Mouse (Mus musculus): ENCODE measurements around the gene Rcan3. TPM values are rescaled to one million over a fixed set of nuclear protein-coding genes. Genes with fewer than 3 reads are reported as not detected.

Rcan3 gene
- polyA plus RNA-seq, 1 experiment from 2014 or later, result 13.0 TPM

GRCm38 (mm10) chr4:135439904-135440522, 6.4 kb upstream of the Rcan3 start:
- Histone ChIP-seq H3K4me1 (ENCODE audit: control insufficient read depth, insufficient read depth, low read length) (no peaks in the 10 kb centered on the region), H3K27me3 (ENCODE audit: control insufficient read depth, insufficient read depth, low read length) (no peaks in the 10 kb centered on the region), H3K9ac (ENCODE audit: low read length) (no peak overlapping the region), H3K36me3 (ENCODE audit: control insufficient read depth, insufficient read depth, low read length) (no peaks in the 10 kb centered on the region), H3K4me3 (ENCODE audit: low read depth, low read length) (no peak overlapping the region), H3K9me3 (ENCODE audit: control insufficient read depth, low read length) (no peaks in the 10 kb centered on the region), H3K27ac (ENCODE audit: low read depth, low read length) (no peak overlapping the region), H3K4me2 (ENCODE audit: low read depth) (no peak overlapping the region)
- WGBS, result 66% methylated on average over 9 of the region's 9 CpGs
- ATAC-seq (ENCODE audit: insufficient read depth, low FRiP score, low TSS enrichment), result no peak
- peak; percentile 32 for DNase-seq (ENCODE audit: low spot score)

GRCm38 (mm10) chr4:135439188-135439647, 5.6 kb upstream of the Rcan3 start:
- ATAC-seq (ENCODE audit: insufficient read depth, low FRiP score, low TSS enrichment) (peak; percentile 50), DNase-seq (ENCODE audit: low spot score) (peak; percentile 77)
- no peaks in the 10 kb centered on the region for H3K9me3 ChIP-seq (ENCODE audit: control insufficient read depth, low read length)
- no peak overlapping the region for H3K4me3 ChIP-seq (ENCODE audit: low read depth, low read length)
- H3K36me3 ChIP-seq (ENCODE audit: control insufficient read depth, insufficient read depth, low read length), result no peaks in the 10 kb centered on the region
- 6% methylated on average over 15 of the region's 15 CpGs for WGBS
- peak overlapping the region; percentile 2; the same call in 1 of the 2 replicates for H3K4me2 ChIP-seq (ENCODE audit: low read depth)
- H3K27me3 ChIP-seq (ENCODE audit: control insufficient read depth, insufficient read depth, low read length), result no peaks in the 10 kb centered on the region
- H3K9ac ChIP-seq (ENCODE audit: low read length), result no peak overlapping the region
- no peak overlapping the region; the same call in 1 of the 2 replicates for H3K27ac ChIP-seq (ENCODE audit: low read depth, low read length)
- peaks cover 3% of the 10 kb centered on the region; the same call in 1 of the 2 replicates for H3K4me1 ChIP-seq (ENCODE audit: control insufficient read depth, insufficient read depth, low read length)

DNA sequence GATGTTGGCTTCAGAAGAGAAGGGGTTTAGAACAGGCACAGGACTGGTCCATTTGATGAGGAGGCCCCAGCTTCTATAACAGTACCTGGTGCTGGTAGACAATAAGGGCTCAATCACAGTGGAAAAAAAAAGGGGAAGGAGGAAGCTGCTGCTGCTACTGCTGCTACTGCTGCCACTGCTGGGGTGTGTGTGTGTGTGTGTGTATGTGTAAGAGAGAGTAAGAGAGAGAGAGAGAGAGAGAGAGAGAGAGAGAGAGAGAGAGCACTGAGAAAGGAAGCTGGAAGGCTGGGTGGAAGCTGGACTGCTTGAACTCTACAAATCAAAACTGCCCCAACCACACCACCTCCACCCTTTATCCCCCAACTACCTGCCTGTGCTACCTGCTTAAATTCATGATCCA, 4.3 kb upstream of the Rcan3 start:
- Histone ChIP-seq H3K27me3 (ENCODE audit: control insufficient read depth, insufficient read depth, low read length) (no peaks in the 10 kb centered on the region), H3K4me2 (ENCODE audit: low read depth) (no peak overlapping the region), H3K4me1 (ENCODE audit: control insufficient read depth, insufficient read depth, low read length) (peaks cover 3% of the 10 kb centered on the region; the same call in 1 of the 2 replicates), H3K4me3 (ENCODE audit: low read depth, low read length) (no peak overlapping the region), H3K36me3 (ENCODE audit: control insufficient read depth, insufficient read depth, low read length) (no peaks in the 10 kb centered on the region), H3K9ac (ENCODE audit: low read length) (no peak overlapping the region), H3K27ac (ENCODE audit: low read depth, low read length) (no peak overlapping the region), H3K9me3 (ENCODE audit: control insufficient read depth, low read length) (no peaks in the 10 kb centered on the region)
- ATAC-seq (ENCODE audit: insufficient read depth, low FRiP score, low TSS enrichment), result no peak
- no peak for DNase-seq (ENCODE audit: low spot score)

- peaks cover 3% of the 10 kb centered on the region; the same call in 1 of the 2 replicates for H3K4me1 ChIP-seq (ENCODE audit: control insufficient read depth, insufficient read depth, low read length)
- H3K27ac ChIP-seq (ENCODE audit: low read depth, low read length), result no peak overlapping the region
- no peaks in the 10 kb centered on the region for H3K36me3 ChIP-seq (ENCODE audit: control insufficient read depth, insufficient read depth, low read length)
- DNase-seq (ENCODE audit: low spot score) (no peak), ATAC-seq (ENCODE audit: insufficient read depth, low FRiP score, low TSS enrichment) (no peak)
- H3K27me3 ChIP-seq (ENCODE audit: control insufficient read depth, insufficient read depth, low read length), result no peaks in the 10 kb centered on the region
- WGBS, result 61% methylated on average over 13 of the region's 13 CpGs
- no peak overlapping the region for H3K9ac ChIP-seq (ENCODE audit: low read length)
- no peak overlapping the region for H3K4me2 ChIP-seq (ENCODE audit: low read depth)
- H3K9me3 ChIP-seq (ENCODE audit: control insufficient read depth, low read length), result no peaks in the 10 kb centered on the region
- no peak overlapping the region for H3K4me3 ChIP-seq (ENCODE audit: low read depth, low read length)
Measured at GRCm38 (mm10) chr4:135436291-135436690, 2.6 kb upstream of the Rcan3 start.

- Histone ChIP-seq H3K36me3 (ENCODE audit: control insufficient read depth, insufficient read depth, low read length) (no peaks in the 10 kb centered on the region), H3K4me2 (ENCODE audit: low read depth) (peak overlapping the region; percentile 93), H3K4me3 (ENCODE audit: low read depth, low read length) (peak overlapping the region; percentile 63), H3K27ac (ENCODE audit: low read depth, low read length) (no peak overlapping the region), H3K9me3 (ENCODE audit: control insufficient read depth, low read length) (no peaks in the 10 kb centered on the region), H3K4me1 (ENCODE audit: control insufficient read depth, insufficient read depth, low read length) (peaks cover 3% of the 10 kb centered on the region; the same call in 1 of the 2 replicates), H3K27me3 (ENCODE audit: control insufficient read depth, insufficient read depth, low read length) (no peaks in the 10 kb centered on the region), H3K9ac (ENCODE audit: low read length) (peak overlapping the region; percentile 64)
- no peak for DNase-seq (ENCODE audit: low spot score)
- WGBS, result 33% methylated on average over 11 of the region's 11 CpGs
- ATAC-seq (ENCODE audit: insufficient read depth, low FRiP score, low TSS enrichment), result 0 out of 2 replicates have a peak, but pooled peaks have one; percentile 11
Measured at GRCm38 (mm10) chr4:135434395-135434789, 739 bp upstream of the Rcan3 start.

- Histone ChIP-seq H3K9ac (ENCODE audit: low read length) (peak overlapping the region; percentile 83), H3K36me3 (ENCODE audit: control insufficient read depth, insufficient read depth, low read length) (no peaks in the 10 kb centered on the region), H3K4me3 (ENCODE audit: low read depth, low read length) (peak overlapping the region; percentile 63), H3K4me1 (ENCODE audit: control insufficient read depth, insufficient read depth, low read length) (peaks cover 3% of the 10 kb centered on the region; the same call in 1 of the 2 replicates), H3K27ac (ENCODE audit: low read depth, low read length) (no peak overlapping the region), H3K9me3 (ENCODE audit: control insufficient read depth, low read length) (no peaks in the 10 kb centered on the region), H3K4me2 (ENCODE audit: low read depth) (peak overlapping the region; percentile 93), H3K27me3 (ENCODE audit: control insufficient read depth, insufficient read depth, low read length) (no peaks in the 10 kb centered on the region)
- 8% methylated on average over 10 of the region's 10 CpGs for WGBS
- no peak for ATAC-seq (ENCODE audit: insufficient read depth, low FRiP score, low TSS enrichment)
- DNase-seq (ENCODE audit: low spot score), result no peak
Measured at GRCm38 (mm10) chr4:135433086-135433442, 589 bp downstream of the Rcan3 start.

- no peak overlapping the region for H3K27ac ChIP-seq (ENCODE audit: low read depth, low read length)
Measured at GRCm38 (mm10) chr4:135429990-135430760, 3.5 kb downstream of the Rcan3 start.

DNA sequence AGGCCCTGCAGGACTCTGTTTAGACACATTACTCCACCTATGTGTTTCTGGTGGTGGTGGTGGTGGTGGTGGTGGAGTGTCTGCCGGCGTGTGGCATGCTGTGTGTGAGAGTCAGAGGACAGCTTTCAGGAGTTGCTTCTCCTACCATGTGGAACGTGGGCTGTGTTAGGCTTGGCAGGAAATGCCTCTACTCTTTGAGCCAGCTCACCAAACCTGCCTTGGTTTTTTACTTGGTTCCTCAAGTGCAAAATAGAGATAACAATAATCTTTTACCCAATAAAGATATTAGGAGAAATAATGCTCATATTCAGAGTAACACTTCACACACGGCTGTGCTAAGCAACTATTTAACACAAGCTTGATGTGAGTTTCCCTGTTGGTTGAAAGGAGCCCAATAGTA, 4.3 kb downstream of the Rcan3 start:
- DNase-seq (ENCODE audit: low spot score) (no peak), ATAC-seq (ENCODE audit: insufficient read depth, low FRiP score, low TSS enrichment) (no peak)
- WGBS, result 92% methylated on average over 4 of the region's 4 CpGs
- Histone ChIP-seq H3K4me3 (ENCODE audit: low read depth, low read length) (no peak overlapping the region), H3K9ac (ENCODE audit: low read length) (no peak overlapping the region), H3K4me2 (ENCODE audit: low read depth) (no peak overlapping the region), H3K4me1 (ENCODE audit: control insufficient read depth, insufficient read depth, low read length) (peaks cover under 1% of the 10 kb centered on the region; the same call in 1 of the 2 replicates), H3K27me3 (ENCODE audit: control insufficient read depth, insufficient read depth, low read length) (no peaks in the 10 kb centered on the region), H3K36me3 (ENCODE audit: control insufficient read depth, insufficient read depth, low read length) (no peaks in the 10 kb centered on the region), H3K27ac (ENCODE audit: low read depth, low read length) (no peak overlapping the region), H3K9me3 (ENCODE audit: control insufficient read depth, low read length) (no peaks in the 10 kb centered on the region)

More at GRCm38 (mm10) chr4:135429990-135430760, 3.5 kb downstream of the Rcan3 start:
- DNase-seq (ENCODE audit: low spot score) (no peak), ATAC-seq (ENCODE audit: insufficient read depth, low FRiP score, low TSS enrichment) (no peak)
- 74% methylated on average over 8 of the region's 8 CpGs for WGBS
- Histone ChIP-seq H3K4me1 (ENCODE audit: control insufficient read depth, insufficient read depth, low read length) (peaks cover 3% of the 10 kb centered on the region; the same call in 1 of the 2 replicates), H3K36me3 (ENCODE audit: control insufficient read depth, insufficient read depth, low read length) (no peaks in the 10 kb centered on the region), H3K27me3 (ENCODE audit: control insufficient read depth, insufficient read depth, low read length) (no peaks in the 10 kb centered on the region), H3K9ac (ENCODE audit: low read length) (no peak overlapping the region), H3K4me3 (ENCODE audit: low read depth, low read length) (no peak overlapping the region), H3K9me3 (ENCODE audit: control insufficient read depth, low read length) (no peaks in the 10 kb centered on the region), H3K4me2 (ENCODE audit: low read depth) (no peak overlapping the region)
